In genomic region chr1:43006524-43006923, GRCm38 (mm10) we compare ENCODE assay signal across 18 mouse cellular contexts. TPM values are rescaled to one million over a fixed set of nuclear protein-coding genes. Genes with fewer than 3 reads are reported as not detected.
DNase-seq lines count a peak whose midpoint lies in the region; ATAC-seq lines count a peak whose summit lies in the region.
"Had no signal": no experiment of that assay in that cellular context is flagged by ENCODE, and none has a peak within 500 bp of the region (broad histone marks: within the 10 kb centered on the region; RNA-seq: fewer than 3 reads in every experiment).

No protein-coding gene starts in this region.

- H3K4me1 ChIP-seq in heart, embryonic 11.5 days (ENCODE audit: control insufficient read depth, insufficient read depth, low read length): 0 out of 2 replicates have a peak, but pooled peaks cover 5% of the 10 kb centered on the region
- H3K4me1 ChIP-seq in forebrain, embryonic 11.5 days (replicated peaks; ENCODE audit: control insufficient read depth, insufficient read depth, low read length): peaks cover 4% of the 10 kb centered on the region; the same call in 1 of the 2 replicates
- no peaks in the 10 kb centered on the region; the same call in 1 of the 2 replicates for H3K4me1 ChIP-seq in hindbrain, embryonic 11.5 days (replicated peaks; ENCODE audit: control insufficient read depth, insufficient read depth, low read length)
- peaks cover 18% of the 10 kb centered on the region for H3K4me1 ChIP-seq in midbrain, embryonic 13.5 days (replicated peaks)

- intact Hi-C loops in heart, postnatal 14 days (cut with DNase I): no loop called here
- intact Hi-C loops in left cerebral cortex, postnatal 14 days (cut with DNase I): no loop called here

- no peaks in the 10 kb centered on the region for H3K27me3 ChIP-seq in heart, embryonic 11.5 days (ENCODE audit: control insufficient read depth, insufficient read depth, low read length)
- H3K27me3 ChIP-seq in forebrain, embryonic 11.5 days (ENCODE audit: control insufficient read depth, insufficient read depth, low read length): no peaks in the 10 kb centered on the region
- no peaks in the 10 kb centered on the region for H3K27me3 ChIP-seq in hindbrain, embryonic 11.5 days (ENCODE audit: control insufficient read depth, insufficient read depth, low read length)
- peaks cover 14% of the 10 kb centered on the region; the same call in 1 of the 2 replicates for H3K27me3 ChIP-seq in midbrain, embryonic 13.5 days

- 69% methylated on average over 4 of the region's 4 CpGs for WGBS in heart, embryonic 11.5 days (ENCODE audit: insufficient replicate concordance)
- WGBS in forebrain, embryonic 11.5 days: 81% methylated on average over 4 of the region's 4 CpGs
- WGBS in hindbrain, embryonic 11.5 days: 79% methylated on average over 4 of the region's 4 CpGs
- 59% methylated on average over 4 of the region's 4 CpGs for WGBS in midbrain, embryonic 13.5 days

- peak overlapping the region; percentile 79 for H3K27ac ChIP-seq in heart, embryonic 11.5 days (ENCODE audit: low read depth, low read length)
- H3K27ac ChIP-seq in forebrain, embryonic 11.5 days (ENCODE audit: low read depth, low read length): peak overlapping the region; percentile 63; the same call in 1 of the 2 replicates
- H3K27ac ChIP-seq in hindbrain, embryonic 11.5 days (ENCODE audit: low read depth, low read length): peak overlapping the region; percentile 62
- H3K27ac ChIP-seq in midbrain, embryonic 13.5 days: peak overlapping the region; percentile 85
- H3K27ac ChIP-seq: gastrocnemius, adult 2 months had no signal

- no peaks in the 10 kb centered on the region for H3K9me3 ChIP-seq in heart, embryonic 11.5 days (replicated peaks; ENCODE audit: control insufficient read depth, low read length)
- no peaks in the 10 kb centered on the region for H3K9me3 ChIP-seq in forebrain, embryonic 11.5 days (ENCODE audit: control insufficient read depth, low read length)
- no peaks in the 10 kb centered on the region for H3K9me3 ChIP-seq in hindbrain, embryonic 11.5 days (ENCODE audit: control insufficient read depth, low read length)
- peaks cover 3% of the 10 kb centered on the region; the same call in 1 of the 2 replicates for H3K9me3 ChIP-seq in midbrain, embryonic 13.5 days
- H3K9me3 ChIP-seq: G1E had no signal

- H3K9ac ChIP-seq in heart, embryonic 11.5 days (ENCODE audit: low read depth, low read length): no peak overlapping the region
- H3K9ac ChIP-seq in forebrain, embryonic 11.5 days (ENCODE audit: low read length): no peak overlapping the region
- no peak overlapping the region for H3K9ac ChIP-seq in hindbrain, embryonic 11.5 days (ENCODE audit: low read depth, low read length)
- no peak overlapping the region for H3K9ac ChIP-seq in midbrain, embryonic 13.5 days (replicated peaks)

- no peak for DNase-seq in heart, postnatal 14 days
- no peak for DNase-seq in forebrain, embryonic 11.5 days (ENCODE audit: low spot score)
- DNase-seq in hindbrain, embryonic 11.5 days (ENCODE audit: low spot score): no peak
- no peak for DNase-seq in lung, postnatal 10 days
- no peak for DNase-seq in left cerebral cortex, postnatal 14 days (ENCODE audit: low spot score in 2 of 2)
- DNase-seq: cerebellum, adult 11-12 months; gastrocnemius, adult 2 months; kidney, postnatal 14 days; right cerebral cortex, postnatal 14 days; thymus, adult 2 months had no signal

- peak overlapping the region; percentile 61 for H3K4me2 ChIP-seq in heart, embryonic 11.5 days
- H3K4me2 ChIP-seq in forebrain, embryonic 11.5 days (ENCODE audit: low read depth, low read length, severe bottlenecking): peak overlapping the region; percentile 42; the same call in 1 of the 2 replicates
- H3K4me2 ChIP-seq in hindbrain, embryonic 11.5 days (replicated peaks; ENCODE audit: low read depth, low read length): 0 out of 2 replicates have a peak overlapping the region, but pooled peaks have one; percentile 18
- peak overlapping the region; percentile 48 for H3K4me2 ChIP-seq in midbrain, embryonic 13.5 days (replicated peaks)
- H3K4me2 ChIP-seq: liver, embryonic 11.5 days had no signal

- H3K36me3 ChIP-seq in heart, embryonic 11.5 days (ENCODE audit: control insufficient read depth, insufficient read depth, low read length): no peaks in the 10 kb centered on the region
- H3K36me3 ChIP-seq in forebrain, embryonic 11.5 days (ENCODE audit: control insufficient read depth, insufficient read depth, low read length): no peaks in the 10 kb centered on the region
- H3K36me3 ChIP-seq in hindbrain, embryonic 11.5 days (ENCODE audit: control insufficient read depth, insufficient read depth, low read length): no peaks in the 10 kb centered on the region
- 0 out of 2 replicates have a peak, but pooled peaks cover 3% of the 10 kb centered on the region for H3K36me3 ChIP-seq in midbrain, embryonic 13.5 days
- H3K36me3 ChIP-seq: G1E had no signal

- no peak overlapping the region for H3K4me3 ChIP-seq in heart, embryonic 11.5 days (ENCODE audit: low read depth, low read length)
- H3K4me3 ChIP-seq in forebrain, embryonic 11.5 days (ENCODE audit: low read depth, low read length): no peak overlapping the region
- no peak overlapping the region for H3K4me3 ChIP-seq in hindbrain, embryonic 11.5 days (ENCODE audit: low read depth, low read length)
- H3K4me3 ChIP-seq in midbrain, embryonic 13.5 days (replicated peaks): peak overlapping the region; percentile 30
- H3K4me3 ChIP-seq: gastrocnemius, adult 2 months had no signal

- no peak for ATAC-seq in heart, embryonic 11.5 days (replicated peaks; ENCODE audit: insufficient number of reproducible peaks, low FRiP score, low TSS enrichment)
- ATAC-seq in forebrain, embryonic 11.5 days (replicated peaks; ENCODE audit: low FRiP score): peak; percentile 55; the same call in 1 of the 2 replicates
- ATAC-seq in hindbrain, embryonic 11.5 days (ENCODE audit: low FRiP score): peak; percentile 43; the same call in 1 of the 2 replicates
- peak; percentile 66 for ATAC-seq in midbrain, embryonic 13.5 days
- ATAC-seq in erythroblast, adult 5-6 weeks (replicated peaks; ENCODE audit: low FRiP score, poor library complexity, severe bottlenecking): no peak

RNA-seq across cellular contexts. Expression of gene Gpr45, which starts 53.9 kb away (rescaled TPM):
- 3.8 and 5.0 TPM in 2 replicates for polyA plus RNA-seq in heart, embryonic 11.5 days (2014; fragmentation: Nextera tagmentation; extraction: Ambion mirVana)
- total RNA-seq in heart, postnatal 14 days (2021): 1 to 10 TPM in 1 of 2 experiments, under 1 TPM in 1; 0.36 to 1.1 TPM
- 15.0 and 15.2 TPM in 2 replicates for polyA plus RNA-seq in forebrain, embryonic 11.5 days (2014; fragmentation: Nextera tagmentation; extraction: Ambion mirVana)
- 15.2 and 15.7 TPM in 2 replicates for polyA plus RNA-seq in hindbrain, embryonic 11.5 days (2014; fragmentation: Nextera tagmentation; extraction: Ambion mirVana)
- polyA plus RNA-seq in midbrain, embryonic 13.5 days (2015; fragmentation: Nextera tagmentation; extraction: Ambion mirVana): 17.3 and 19.7 TPM in 2 replicates
- total RNA-seq in erythroblast, adult 5-6 weeks (2015; ENCODE audit: low replicate concordance): not detected in 2 replicates
- total RNA-seq in erythroblast, adult 5-6 weeks (2017; ENCODE audit: low replicate concordance): 0.28 TPM in 1 of 2 replicates, not detected in the other
- total RNA-seq in left cerebral cortex, postnatal 14 days (2021): 10 to 100 TPM; 17.1 to 18.4 TPM
- total RNA-seq: gastrocnemius, adult 2 months; megakaryocyte-erythroid progenitor cell, adult 5-6 weeks; neutrophil, adult 5-6 weeks had no signal
- polyA plus RNA-seq: C2C12, G1E had no signal

Comparison
In these comparisons a context has a peak if more than half of its experiments do, and no peak if none do; other contexts are left out.
1. ATAC-seq: peak in forebrain, embryonic 11.5 days (single experiment), hindbrain, embryonic 11.5 days (single experiment) and midbrain, embryonic 13.5 days (single experiment); none in heart, embryonic 11.5 days (single experiment) and erythroblast, adult 5-6 weeks (single experiment).
2. Peak in every context shown above with its lines, with median percentiles within 50 percentile points of each other: H3K27ac ChIP-seq and H3K4me2 ChIP-seq.